Mouse (Mus musculus) CH12.LX (cell line): Measurements from ENCODE around the gene Phlda3. TPM values are rescaled to one million over a fixed set of nuclear protein-coding genes. Genes with fewer than 3 reads are reported as not detected.

Source experiments
- DNase-seq: peaks from one replicate; pipeline ENCODE4 v3.0.0-alpha.2; 2013; ENCODE audit errors: extremely low read depth
- H3K27ac ChIP-seq: 2 replicates; pipeline ENCODE4 v1.5.1; 2012; ENCODE audit warnings: low read depth, mild to moderate bottlenecking, control low read depth, moderate library complexity; ENCODE audit not compliant: insufficient read depth
- H3K27me3 ChIP-seq: replicated peaks from 2 replicates; pipeline ENCODE3; 2012; ENCODE audit warnings: inconsistent platforms
- H3K36me3 ChIP-seq, 2 experiments: replicated peaks in 1 of 2; 2 replicates each; pipeline versions ENCODE3 to v1.6.1; 2012; ENCODE audit warnings: inconsistent platforms in 1 of 2, low read length in 1 of 2, mild to moderate bottlenecking in 1 of 2, mixed read lengths in 1 of 2, moderate library complexity in 1 of 2; ENCODE audit not compliant: control insufficient read depth in 1 of 2, insufficient read depth in 1 of 2
- H3K4me1 ChIP-seq, 2 experiments: 2 replicates each; pipeline ENCODE4 v1.6.1; 2012; ENCODE audit warnings: inconsistent platforms in 1 of 2, moderate library complexity in 1 of 2; ENCODE audit not compliant: insufficient read depth in 2 of 2, control insufficient read depth in 1 of 2
- H3K4me2 ChIP-seq: 2 replicates; pipeline ENCODE4 v1.6.1; 2012; ENCODE audit warnings: low read depth, mild to moderate bottlenecking, control low read depth; ENCODE audit not compliant: poor library complexity, insufficient read depth, severe bottlenecking
- H3K4me3 ChIP-seq, 3 experiments: fragments of 150-350 bp in 1 of 3; sonication (generic) in 1 of 3; replicated peaks in 1 of 3; 2 replicates each; pipeline versions ENCODE3 to v1.5.1; 2011 to 2012; ENCODE audit warnings: low read depth in 2 of 3, low read length in 2 of 3, mild to moderate bottlenecking in 2 of 3, moderate library complexity in 2 of 3, control low read depth in 1 of 3, improper control_type of control experiment in 1 of 3, inconsistent platforms in 1 of 3, mixed read lengths in 1 of 3; ENCODE audit not compliant: poor library complexity in 1 of 3
- H3K79me2 ChIP-seq: replicated peaks from 2 replicates; pipeline ENCODE4 v1.6.1; 2012; ENCODE audit warnings: mild to moderate bottlenecking, moderate library complexity; ENCODE audit not compliant: control insufficient read depth, poor library complexity, insufficient read depth, severe bottlenecking; ENCODE audit errors: extremely low read depth
- H3K9ac ChIP-seq: 2 replicates; pipeline ENCODE4 v1.6.1; 2012; ENCODE audit warnings: low read depth, mild to moderate bottlenecking, control low read depth, moderate library complexity; ENCODE audit not compliant: insufficient read depth
- H3K9me3 ChIP-seq: replicated peaks from 2 replicates; pipeline ENCODE3; 2012; ENCODE audit warnings: low read length, inconsistent platforms, mixed read lengths
- BHLHE40 ChIP-seq: IDR thresholded peaks from 2 replicates; pipeline ENCODE4 v1.6.1; 2011; ENCODE audit warnings: mild to moderate bottlenecking, low read depth, low read length, improper control_type of control experiment
- CHD1 ChIP-seq: IDR thresholded peaks from 2 replicates; pipeline ENCODE4 v1.6.1; 2012; ENCODE audit warnings: low read depth, low read length, improper control_type of control experiment, inconsistent platforms
- CHD2 ChIP-seq: IDR thresholded peaks from 2 replicates; pipeline ENCODE4 v1.6.1; 2011; ENCODE audit warnings: low read length, improper control_type of control experiment
- CTCF ChIP-seq, 2 experiments: IDR thresholded peaks in 1 of 2; conservative IDR thresholded peaks in 1 of 2; 2 replicates each; pipeline ENCODE4 v1.5.1; 2011 to 2012; ENCODE audit warnings: low read depth in 2 of 2, low read length in 2 of 2, improper control_type of control experiment in 1 of 2, inconsistent platforms in 1 of 2, mild to moderate bottlenecking in 1 of 2, moderate library complexity in 1 of 2
- ELF1 ChIP-seq: IDR thresholded peaks from 2 replicates; pipeline ENCODE4 v1.6.1; 2014; ENCODE audit warnings: low read depth, mild to moderate bottlenecking, inconsistent platforms, low read length, improper control_type of control experiment
- EP300 ChIP-seq: IDR thresholded peaks from 2 replicates; pipeline ENCODE4 v1.6.1; 2011; ENCODE audit warnings: low read length, improper control_type of control experiment
- ETS1 ChIP-seq: conservative IDR thresholded peaks from 2 replicates; pipeline ENCODE4 v1.6.1; 2012; ENCODE audit warnings: low read depth, mild to moderate bottlenecking, inconsistent platforms, low read length, improper control_type of control experiment, moderate library complexity
- IRF4 ChIP-seq: IDR thresholded peaks from 2 replicates; pipeline ENCODE4 v1.6.1; 2014; ENCODE audit warnings: low read depth, mild to moderate bottlenecking, inconsistent platforms, low read length, improper control_type of control experiment
- KAT2A ChIP-seq: IDR thresholded peaks from 2 replicates; pipeline ENCODE4 v1.6.1; 2012; ENCODE audit warnings: low read length, improper control_type of control experiment, inconsistent platforms; ENCODE audit not compliant: insufficient replicate concordance
- MAFK ChIP-seq: IDR thresholded peaks from 2 replicates; pipeline ENCODE4 v1.6.1; 2011; ENCODE audit warnings: low read length, improper control_type of control experiment; ENCODE audit not compliant: insufficient replicate concordance
- MAZ ChIP-seq: IDR thresholded peaks from 2 replicates; pipeline ENCODE4 v1.6.1; 2012; ENCODE audit warnings: low read depth, mild to moderate bottlenecking, inconsistent platforms, low read length, improper control_type of control experiment, moderate library complexity
- MEF2A ChIP-seq: IDR thresholded peaks from 2 replicates; pipeline ENCODE4 v1.6.1; 2014; ENCODE audit warnings: low read depth, mild to moderate bottlenecking, inconsistent platforms, low read length, improper control_type of control experiment, borderline replicate concordance
- NELFE ChIP-seq: IDR thresholded peaks from 2 replicates; pipeline ENCODE4 v1.6.1; 2011; ENCODE audit warnings: low read depth, low read length, improper control_type of control experiment
- NRF1 ChIP-seq: IDR thresholded peaks from 2 replicates; pipeline ENCODE4 v1.6.1; 2014; ENCODE audit warnings: low read depth, mild to moderate bottlenecking, inconsistent platforms, low read length, improper control_type of control experiment, moderate library complexity
- PAX5 ChIP-seq: IDR thresholded peaks from 2 replicates; pipeline ENCODE4 v1.6.1; 2012; ENCODE audit warnings: low read length, inconsistent platforms, mixed read lengths
- POLR2A ChIP-seq: IDR thresholded peaks from 2 replicates; pipeline ENCODE4 v1.6.1; 2011; ENCODE audit warnings: low read depth, mild to moderate bottlenecking, improper control_type of control experiment, low read length
- RCOR1 ChIP-seq: conservative IDR thresholded peaks from 2 replicates; pipeline ENCODE4 v1.6.1; 2012; ENCODE audit warnings: low read depth, mild to moderate bottlenecking, inconsistent platforms, low read length, improper control_type of control experiment
- SIN3A ChIP-seq: IDR thresholded peaks from 2 replicates; pipeline ENCODE4 v1.6.1; 2012; ENCODE audit warnings: low read length, improper control_type of control experiment, inconsistent platforms
- TCF12 ChIP-seq: IDR thresholded peaks from 2 replicates; pipeline ENCODE4 v1.6.1; 2014; ENCODE audit warnings: low read depth, mild to moderate bottlenecking, inconsistent platforms, low read length, improper control_type of control experiment
- USF1 ChIP-seq: IDR thresholded peaks from 2 replicates; pipeline ENCODE4 v1.6.1; 2014; ENCODE audit warnings: low read depth, mild to moderate bottlenecking, inconsistent platforms, low read length, improper control_type of control experiment
- ZC3H11A ChIP-seq: IDR thresholded peaks from 2 replicates; pipeline ENCODE4 v1.6.1; 2012; ENCODE audit warnings: low read depth, mild to moderate bottlenecking, inconsistent platforms, low read length, improper control_type of control experiment
- ZKSCAN1 ChIP-seq: IDR thresholded peaks from 2 replicates; pipeline ENCODE4 v1.6.1; 2012; ENCODE audit warnings: low read depth, inconsistent platforms, low read length, improper control_type of control experiment, borderline replicate concordance
- ZMIZ1 ChIP-seq: IDR thresholded peaks from 2 replicates; pipeline ENCODE4 v1.6.1; 2012; ENCODE audit warnings: low read depth, mild to moderate bottlenecking, inconsistent platforms, low read length, improper control_type of control experiment
- dilution Hi-C: fragments of 300-500 bp; cut with MboI; formaldehyde crosslinking; loops from 2 replicates; pipeline ENCODE4 v1.14.3; 2020; ENCODE audit warnings: low sequenced_read_pairs; ENCODE audit not compliant: extremely low pct_unique_long_range_greater_than_20kb, extremely low pct_ligation_motif_present
- in situ Hi-C: fragments of 300-500 bp; cut with MboI; formaldehyde crosslinking; loops from 3 replicates; pipeline ENCODE4 v1.14.3; 2019; ENCODE audit warnings: low sequenced_read_pairs, low pct_ligation_motif_present, low pct_unique_long_range_greater_than_20kb, mixed read lengths
- polyA plus RNA-seq: library from polyadenylated mRNA; unstranded; fragments of >175 nt; gene quantifications from 2 replicates; pipeline ENCODE4 v1.2.1, GENCODE M21; 2012; ENCODE audit warnings: low read depth; ENCODE audit not compliant: insufficient read length
- total RNA-seq, 2 experiments: library from RNA; depleted of rRNA; stranded (reverse); fragments of 300-350 nt in 1 of 2; fragments of >200 nt in 1 of 2; gene quantifications; 2 replicates each; pipeline ENCODE4 v1.2.3; 2012 to 2014

The Phlda3 gene
- total and polyA plus RNA-seq, 3 experiments: 37.5 to 98.1 (median 49.5) TPM

DNA sequence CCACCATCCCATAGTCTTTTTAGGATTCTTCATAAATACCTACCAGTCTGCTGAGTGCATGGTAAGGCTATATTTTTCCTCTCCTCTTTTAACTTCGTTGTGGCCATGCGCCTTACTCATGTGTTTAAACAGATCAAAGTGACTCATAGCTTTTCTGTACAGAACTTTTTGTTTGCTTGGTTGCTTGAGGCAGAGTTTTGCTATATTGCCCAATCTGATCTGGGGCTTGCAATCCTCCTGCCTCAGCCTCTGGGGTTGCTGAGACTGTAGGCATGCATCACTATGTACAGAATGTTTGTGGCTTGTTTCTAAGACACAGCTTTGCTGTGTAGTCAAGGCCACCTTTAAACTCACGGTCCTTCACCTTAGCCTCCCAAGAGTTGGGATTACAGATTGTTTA lies 10.0 kb upstream of the Phlda3 start:
- Histone ChIP-seq H3K79me2 (no peaks in the 10 kb centered on the region), H3K9me3 (no peaks in the 10 kb centered on the region), H3K27me3 (peaks cover 4% of the 10 kb centered on the region), H3K4me2 (peak overlapping the region; percentile 39; the same call in 1 of the 2 replicates)
- in situ Hi-C loops: loop anchor here (5.0 kb wide), 1 partner anchor 34 kb away; the partner anchor contains the start of gene Csrp1
- dilution Hi-C loops: no loop called here
- TF ChIP-seq MAFK (no peak), SIN3A (no peak), EP300 (no peak), TCF12 (no peak), ZKSCAN1 (no peak), PAX5 (no peak), MEF2A (no peak), CTCF (conservative IDR thresholded peaks at IDR 0.05 in 1 of 2, IDR thresholded peaks at IDR 0.05 in 1 of 2; ENCODE audit: low read depth in 2 of 2, low read length in 2 of 2) (no peak), CHD2 (no peak), IRF4 (no peak), NELFE (no peak)
- TF ChIP-seq, all 38 proteins: peak for 0
- Histone ChIP-seq H3K9ac (no peak overlapping the region; the same call in 1 of the 2 replicates), H3K27ac (no peak overlapping the region), H3K36me3 (peaks cover 4 to 13% of the 10 kb centered on the region in 2 experiments), H3K4me1 (peaks cover 20 to 56% of the 10 kb centered on the region in 2 experiments), H3K4me3 (no peak overlapping the region)
- no peak for DNase-seq

DNA sequence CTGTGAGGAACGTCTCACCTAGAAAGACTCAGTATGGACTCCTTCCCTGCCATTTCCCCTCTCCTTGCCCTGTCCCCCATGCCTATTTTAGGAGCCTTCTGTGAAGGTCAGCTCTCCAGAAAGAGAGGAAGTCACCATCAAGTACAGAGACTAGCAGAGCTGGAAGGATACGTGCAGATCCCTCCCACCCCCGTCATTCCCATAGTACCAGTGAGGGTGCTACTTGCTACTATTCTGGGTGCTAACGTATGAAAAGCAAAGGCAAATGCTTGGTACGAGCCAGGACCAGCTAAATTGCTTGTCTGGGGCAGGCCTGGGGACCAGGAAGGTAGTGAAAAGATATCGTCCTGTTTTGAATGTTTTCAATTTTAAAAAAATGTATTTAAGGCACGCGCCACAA lies 8.6 kb upstream of the Phlda3 start:
- dilution Hi-C loops (no loop called here), in situ Hi-C loops (loop anchor here (5.0 kb wide), 1 partner anchor 35 kb away; the partner anchor contains the start of gene Csrp1)
- Histone ChIP-seq H3K36me3 (peaks cover 0 to under 1% of the 10 kb centered on the region in 2 experiments), H3K4me1 (peaks cover 23 to 58% of the 10 kb centered on the region in 2 experiments), H3K9me3 (no peaks in the 10 kb centered on the region), H3K27me3 (peaks cover 4% of the 10 kb centered on the region), H3K9ac (no peak overlapping the region), H3K4me3 (no peak overlapping the region), H3K27ac (no peak overlapping the region), H3K4me2 (no peak overlapping the region), H3K79me2 (no peaks in the 10 kb centered on the region)
- no peak for DNase-seq
- no peak for TF ChIP-seq ZKSCAN1
- TF ChIP-seq CHD2: no peak
- TF ChIP-seq ZC3H11A: no peak
- TF ChIP-seq ELF1: no peak
- TF ChIP-seq, all 38 proteins: peak for 0

- Histone ChIP-seq H3K27me3 (peaks cover 4% of the 10 kb centered on the region), H3K4me3 (no peak overlapping the region), H3K9me3 (no peaks in the 10 kb centered on the region), H3K9ac (peak overlapping the region; percentile 41; the same call in 1 of the 2 replicates), H3K79me2 (no peaks in the 10 kb centered on the region), H3K36me3 (no peaks in the 10 kb centered on the region), H3K4me2 (peak overlapping the region; percentile 52), H3K4me1 (peaks cover 29 to 68% of the 10 kb centered on the region in 2 experiments), H3K27ac (no peak overlapping the region; the same call in 1 of the 2 replicates)
- TF ChIP-seq MEF2A (no peak; the same call in 1 of the 2 replicates), EP300 (peak; percentile 14; the same call in 1 of the 2 replicates), MAZ (no peak), NELFE (no peak), ETS1 (no peak), CHD1 (peak; percentile 68; the same call in 1 of the 2 replicates), RCOR1 (no peak), SIN3A (no peak), USF1 (no peak), KAT2A (no peak), IRF4 (peak; percentile 38; the same call in 1 of the 2 replicates), NRF1 (peak; percentile 64), BHLHE40 (no peak), ELF1 (no peak), POLR2A (no peak), ZMIZ1 (no peak)
- in situ Hi-C loops (loop anchor here (5.0 to 10.0 kb wide), 2 partner anchors 37 to 375 kb away; partner anchors contain the start of genes Csrp1 and Kif21b), dilution Hi-C loops (no loop called here)
- no peak for DNase-seq
These were observed 6.2 kb upstream of the Phlda3 start for GRCm38 (mm10) chr1:135759685-135760084.
